Mouse (Mus musculus): ENCODE results near the gene Mecom.

GRCm38 (mm10) chr3:30510105-30510504 is 37.7 kb downstream of the Mecom start:
- TF ChIP-seq CTCF (IDR thresholded peaks at IDR 0.05; ENCODE audit: extremely low read depth, insufficient read depth, insufficient read length, insufficient replicate concordance) = no peak
- no peak for TF ChIP-seq POLR2A (IDR thresholded peaks at IDR 0.05; ENCODE audit: low read depth, low read length)
